Mouse (Mus musculus) megakaryocyte, embryonic 14.5 days (primary cell): ENCODE results near the gene Snrpd2. TPM values are rescaled to one million over a fixed set of nuclear protein-coding genes. Genes with fewer than 3 reads are reported as not detected.

Experiments
- H3K27me3 ChIP-seq: replicated peaks from 2 replicates; pipeline ENCODE3; 2012; ENCODE audit warnings: inconsistent platforms
- H3K36me3 ChIP-seq: replicated peaks from 2 replicates; pipeline ENCODE3; 2012; ENCODE audit warnings: low read length, inconsistent platforms, mixed read lengths
- H3K4me1 ChIP-seq: 2 replicates; pipeline ENCODE4 v1.6.1; 2012; ENCODE audit warnings: inconsistent platforms
- H3K4me3 ChIP-seq: replicated peaks from 2 replicates; pipeline ENCODE3; 2012; ENCODE audit warnings: moderate library complexity, mild to moderate bottlenecking, inconsistent platforms
- H3K9me3 ChIP-seq: 2 replicates; pipeline ENCODE4 v1.6.1; 2012; ENCODE audit warnings: inconsistent platforms
- FLI1 ChIP-seq: IDR thresholded peaks from 2 replicates; pipeline ENCODE4 v1.6.1; 2012; ENCODE audit warnings: low read length, inconsistent platforms, mixed read lengths
- GATA1 ChIP-seq: IDR thresholded peaks from 3 replicates; pipeline ENCODE4 v1.6.1; 2012; ENCODE audit warnings: mixed read lengths, low read length, inconsistent platforms, borderline replicate concordance
- polyA plus RNA-seq: library from polyadenylated mRNA; stranded (reverse); fragments of >175 nt; gene quantifications from 2 replicates; pipeline ENCODE4 v1.2.3, GENCODE M21; 2012; ENCODE audit warnings: low replicate concordance; ENCODE audit not compliant: insufficient read depth

Snrpd2 gene
- polyA plus RNA-seq, 1 experiment = 69.4 TPM

- Histone ChIP-seq H3K4me1 (peaks cover 60% of the 10 kb centered on the region), H3K27me3 (peaks cover 77% of the 10 kb centered on the region)
- no peak for TF ChIP-seq GATA1
- no peak for TF ChIP-seq FLI1
Observed at GRCm38 (mm10) chr7:19163752-19164151, 14.2 kb downstream of the Snrpd2 start.

DNA sequence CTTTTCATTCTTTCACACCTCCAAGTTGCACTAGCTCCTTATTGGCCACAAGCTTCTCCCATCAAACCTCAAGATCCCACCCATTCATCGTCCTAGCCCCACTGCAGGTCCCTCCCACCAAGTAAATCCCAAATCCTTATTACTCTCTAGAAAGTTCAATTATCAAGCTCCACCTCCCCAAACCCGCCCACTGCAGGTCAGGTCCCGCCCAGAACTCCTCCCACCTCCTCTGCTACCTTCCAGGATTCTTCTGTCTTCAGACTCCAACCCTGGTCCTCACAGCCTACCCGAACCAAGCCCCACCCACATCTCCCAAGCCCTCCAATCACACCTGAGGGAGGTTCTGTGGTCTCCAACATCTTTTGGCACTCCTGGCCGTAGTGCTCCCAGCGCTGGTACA lies 14.7 kb downstream of the Snrpd2 start:
- TF ChIP-seq FLI1 (no peak), GATA1 (no peak)
- H3K36me3 ChIP-seq = no peaks in the 10 kb centered on the region
- H3K27me3 ChIP-seq = peaks cover 76% of the 10 kb centered on the region
- peaks cover 12% of the 10 kb centered on the region for H3K9me3 ChIP-seq
- H3K4me1 ChIP-seq = peaks cover 62% of the 10 kb centered on the region
- H3K4me3 ChIP-seq = peak overlapping the region; percentile 85

More at GRCm38 (mm10) chr7:19163752-19164151, 14.2 kb downstream of the Snrpd2 start:
- no peaks in the 10 kb centered on the region for H3K36me3 ChIP-seq
- peak overlapping the region; percentile 6 for H3K4me3 ChIP-seq
- peaks cover 12% of the 10 kb centered on the region for H3K9me3 ChIP-seq

- H3K27me3 ChIP-seq = peaks cover 75% of the 10 kb centered on the region
- TF ChIP-seq GATA1 = no peak
- TF ChIP-seq FLI1 = no peak
- H3K36me3 ChIP-seq = no peaks in the 10 kb centered on the region
- H3K9me3 ChIP-seq = peaks cover 12% of the 10 kb centered on the region
- peak overlapping the region; percentile 85 for H3K4me3 ChIP-seq
- peaks cover 62% of the 10 kb centered on the region for H3K4me1 ChIP-seq
Observed at GRCm38 (mm10) chr7:19164978-19165377, 15.5 kb downstream of the Snrpd2 start.

DNA sequence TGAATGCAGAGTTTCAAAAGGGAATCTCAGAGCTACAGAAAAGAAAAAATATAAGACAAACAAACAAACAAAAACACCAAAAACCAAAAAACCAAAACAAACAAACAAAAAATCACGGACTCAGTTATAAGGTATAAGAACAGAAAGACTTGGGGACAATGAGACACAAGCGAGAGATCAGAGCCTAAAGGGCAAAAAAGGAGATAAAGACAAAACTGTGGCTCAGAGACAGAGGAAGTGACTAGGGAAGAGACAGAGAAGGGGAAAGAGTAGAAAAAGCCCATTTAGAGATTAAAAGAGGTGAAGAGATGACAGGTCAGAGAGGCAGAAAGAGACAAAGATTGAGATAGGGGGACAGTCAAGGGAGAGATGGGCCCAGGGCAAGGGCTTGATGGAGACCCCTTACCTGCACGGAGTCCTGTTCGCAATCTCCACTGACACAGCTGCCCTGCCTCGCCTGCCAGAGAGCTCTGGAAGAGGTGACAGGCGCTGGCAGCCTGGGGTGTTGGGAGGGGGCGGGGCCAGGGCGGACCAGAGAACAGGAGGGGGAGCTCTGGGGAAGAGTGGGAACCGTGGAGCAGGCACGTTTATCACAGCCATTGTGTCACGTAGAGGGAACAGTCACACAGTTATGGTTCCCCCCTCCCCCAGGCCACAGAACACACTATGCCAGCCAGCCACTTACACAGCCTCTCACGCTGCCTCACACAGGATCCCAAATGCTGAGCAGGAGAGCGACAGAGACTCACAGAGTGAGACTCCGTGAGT lies 16.3 kb downstream of the Snrpd2 start, which contains the start of gene Gipr:
Gene Gipr (minus strand): TSS at position 472 of the 768 bp plus-strand sequence.
- no peak for TF ChIP-seq GATA1
- no peak for TF ChIP-seq FLI1
- Histone ChIP-seq H3K4me3 (peak within 1 kb of the TSS; percentile 86), H3K27me3 (peaks cover 74% of the 10 kb centered on the region), H3K36me3 (no peaks in the 10 kb centered on the region), H3K9me3 (peaks cover 12% of the 10 kb centered on the region), H3K4me1 (peaks cover 59% of the 10 kb centered on the region)

- no peaks in the 10 kb centered on the region for H3K36me3 ChIP-seq
- no peak for TF ChIP-seq GATA1
- TF ChIP-seq FLI1 = no peak
- peaks cover 72% of the 10 kb centered on the region for H3K27me3 ChIP-seq
- H3K4me3 ChIP-seq = no peak overlapping the region
- H3K9me3 ChIP-seq = peaks cover 12% of the 10 kb centered on the region
- H3K4me1 ChIP-seq = peaks cover 65% of the 10 kb centered on the region
Observed at GRCm38 (mm10) chr7:19166990-19167389, 17.5 kb downstream of the Snrpd2 start.

GRCm38 (mm10) chr7:19169506-19169905 lies 20.0 kb downstream of the Snrpd2 start:
- peaks cover 68% of the 10 kb centered on the region for H3K4me1 ChIP-seq
- peaks cover 12% of the 10 kb centered on the region for H3K9me3 ChIP-seq
- H3K36me3 ChIP-seq = no peaks in the 10 kb centered on the region
- H3K4me3 ChIP-seq = peak overlapping the region; percentile 46
- H3K27me3 ChIP-seq = peaks cover 67% of the 10 kb centered on the region
- no peak for TF ChIP-seq GATA1
- no peak for TF ChIP-seq FLI1

GRCm38 (mm10) chr7:19170142-19170541 lies 20.6 kb downstream of the Snrpd2 start:
- Histone ChIP-seq H3K4me3 (no peak overlapping the region), H3K9me3 (peaks cover 12% of the 10 kb centered on the region), H3K36me3 (no peaks in the 10 kb centered on the region), H3K4me1 (peaks cover 62% of the 10 kb centered on the region), H3K27me3 (peaks cover 62% of the 10 kb centered on the region)
- TF ChIP-seq FLI1 (no peak), GATA1 (no peak)

GRCm38 (mm10) chr7:19171831-19172230 lies 22.3 kb downstream of the Snrpd2 start:
- Histone ChIP-seq H3K4me3 (no peak overlapping the region), H3K36me3 (no peaks in the 10 kb centered on the region), H3K27me3 (peaks cover 72% of the 10 kb centered on the region), H3K9me3 (peaks cover 10% of the 10 kb centered on the region), H3K4me1 (peaks cover 64% of the 10 kb centered on the region)
- TF ChIP-seq GATA1 (no peak), FLI1 (no peak)

DNA sequence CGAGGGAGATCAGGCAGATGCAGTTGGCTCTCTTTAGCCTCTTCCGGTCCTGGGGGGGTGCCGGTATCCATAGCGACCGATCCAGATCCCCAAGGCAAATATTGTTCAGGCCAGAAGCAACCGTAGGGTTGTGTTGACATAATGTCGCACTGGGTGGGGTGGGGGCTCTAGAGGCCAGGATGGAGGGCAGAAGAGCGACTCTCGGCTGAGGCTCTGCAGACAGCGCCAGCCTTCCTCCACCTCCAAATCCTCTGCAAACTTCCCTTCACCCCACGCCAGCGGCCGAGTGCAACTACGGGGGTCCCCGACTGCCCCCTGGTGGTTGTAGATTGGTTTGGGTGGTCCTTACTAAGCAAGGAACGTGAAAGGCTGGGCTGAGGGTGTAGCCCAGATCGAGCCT lies 23.4 kb downstream of the Snrpd2 start:
- H3K4me3 ChIP-seq = peak overlapping the region; percentile 85
- TF ChIP-seq GATA1 = no peak
- TF ChIP-seq FLI1 = no peak
- H3K36me3 ChIP-seq = no peaks in the 10 kb centered on the region
- peaks cover 73% of the 10 kb centered on the region for H3K27me3 ChIP-seq
- no peaks in the 10 kb centered on the region for H3K9me3 ChIP-seq
- peaks cover 65% of the 10 kb centered on the region for H3K4me1 ChIP-seq

DNA sequence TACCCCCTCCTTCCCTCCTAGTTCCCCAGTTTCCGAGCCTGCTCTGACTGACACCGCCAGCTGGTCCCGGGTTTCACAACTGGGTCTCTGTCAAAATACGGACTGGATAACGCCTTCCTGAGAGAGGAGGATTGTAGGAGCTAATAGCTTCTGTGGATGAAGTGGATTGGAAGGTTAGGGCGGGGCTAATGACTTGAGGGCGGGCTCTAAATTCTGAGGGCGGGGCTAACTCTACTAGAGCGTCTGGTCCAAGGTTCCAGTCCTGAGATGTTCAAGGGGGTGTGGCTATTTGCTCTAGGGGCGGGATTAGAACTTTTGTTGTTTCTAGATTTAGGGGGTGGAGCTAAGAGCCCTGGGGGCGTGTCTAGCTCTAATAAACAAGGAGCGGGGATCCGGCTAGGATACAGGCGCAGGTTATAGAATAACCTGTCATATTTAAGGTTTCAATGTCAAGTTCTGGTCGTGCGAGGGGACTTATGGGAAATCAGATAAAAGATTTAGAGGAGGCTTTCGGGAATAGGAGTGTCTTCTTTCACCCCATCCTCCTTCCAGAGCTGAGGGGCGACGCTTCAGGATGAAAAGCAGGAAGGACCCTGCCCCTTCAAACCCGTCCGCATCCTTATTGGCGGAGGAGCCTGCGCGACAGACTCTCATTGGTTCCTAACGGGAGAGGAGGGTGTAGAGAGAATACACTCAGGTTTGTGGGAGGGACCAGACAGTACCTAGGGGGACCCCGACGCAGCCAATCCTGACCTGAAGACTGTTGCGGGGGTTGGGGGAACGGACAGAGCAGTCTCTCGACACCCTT lies 26.4 kb downstream of the Snrpd2 start, which contains the start of gene Eml2:
Gene Eml2 (plus strand): TSS at position 714 of the 808 bp plus-strand sequence.
- H3K27me3 ChIP-seq = peaks cover 59% of the 10 kb centered on the region
- H3K36me3 ChIP-seq = no peaks in the 10 kb centered on the region
- no peaks in the 10 kb centered on the region for H3K9me3 ChIP-seq
- TF ChIP-seq FLI1 (no peak), GATA1 (no peak)
- H3K4me1 ChIP-seq = peaks cover 70% of the 10 kb centered on the region
- peak within 1 kb of the TSS; percentile 28 for H3K4me3 ChIP-seq
